Mouse (Mus musculus) erythroblast, embryonic 14.5 days (primary cell): ENCODE results near the gene Rbm6.

Experiments used
- GATA1 ChIP-seq: IDR thresholded peaks from 2 replicates; pipeline ENCODE4 v1.6.1; 2012; ENCODE audit warnings: low read length, inconsistent platforms, mixed read lengths
- TAL1 ChIP-seq: IDR thresholded peaks from 3 replicates; pipeline ENCODE4 v1.6.1; 2012; ENCODE audit warnings: low read length, inconsistent platforms, mixed read lengths

- TF ChIP-seq GATA1 (no peak), TAL1 (no peak)
Measured at GRCm38 (mm10) chr9:107864493-107864892, 8.5 kb downstream of the Rbm6 start.
